Mouse (Mus musculus) stomach, embryonic 15.5 days (tissue): ENCODE data around the gene Shld2. TPM values are rescaled to one million over a fixed set of nuclear protein-coding genes. Genes with fewer than 3 reads are reported as not detected.

Experiments
- ATAC-seq: fragments of 200-750 bp; cut with Nextera tagmentation; 2 replicates; pipeline ENCODE4 v1.8.0; 2017; ENCODE audit warnings: low read depth, moderate number of reproducible peaks, moderate TSS enrichment; ENCODE audit not compliant: insufficient read depth, low FRiP score
- H3K27ac ChIP-seq: fragments of 300-500 bp; sonication (generic); 2 replicates; pipeline ENCODE4 v1.5.1; 2015; ENCODE audit warnings: mild to moderate bottlenecking, inconsistent platforms
- H3K27me3 ChIP-seq: fragments of 300-500 bp; sonication (generic); replicated peaks from 2 replicates; pipeline ENCODE4 v1.6.1; 2015; ENCODE audit warnings: inconsistent platforms
- H3K36me3 ChIP-seq: fragments of 300-500 bp; sonication (generic); 2 replicates; pipeline ENCODE4 v1.6.1; 2015; ENCODE audit warnings: inconsistent platforms
- H3K4me1 ChIP-seq: fragments of 300-500 bp; sonication (generic); 2 replicates; pipeline ENCODE4 v1.6.1; 2015; ENCODE audit warnings: inconsistent platforms
- H3K4me2 ChIP-seq: fragments of 300-500 bp; sonication (generic); 2 replicates; pipeline ENCODE4 v1.6.1; 2015; ENCODE audit warnings: mild to moderate bottlenecking, inconsistent platforms
- H3K4me3 ChIP-seq: fragments of 300-500 bp; sonication (generic); replicated peaks from 2 replicates; pipeline ENCODE4 v1.5.1; 2015; ENCODE audit warnings: inconsistent platforms
- H3K9ac ChIP-seq: fragments of 300-500 bp; sonication (generic); 2 replicates; pipeline ENCODE4 v1.6.1; 2015; ENCODE audit warnings: inconsistent platforms
- H3K9me3 ChIP-seq: fragments of 300-500 bp; sonication (generic); 2 replicates; pipeline ENCODE4 v1.6.1; 2016; ENCODE audit warnings: inconsistent platforms
- WGBS: fragments of 180-500 bp; shearing (Covaris S2); methylation state at CpG from one replicate; pipeline ENCODE4 v1.1.7; 2015; 5-methylcytosine and 5-hydroxymethylcytosine counted together
- polyA plus RNA-seq: library from polyadenylated mRNA; unstranded; fragments of >200 nt; fragmentation: Nextera tagmentation; extraction: Ambion mirVana; gene quantifications from 2 replicates; pipeline ENCODE4 v1.2.1, GENCODE M21; 2015

Shld2 gene
- polyA plus RNA-seq, 1 experiment from 2014 or later: 7.7 TPM

- Histone ChIP-seq H3K9me3 (no peaks in the 10 kb centered on the region), H3K4me2 (no peak overlapping the region), H3K36me3 (peaks cover 14% of the 10 kb centered on the region), H3K27me3 (no peaks in the 10 kb centered on the region), H3K4me1 (no peaks in the 10 kb centered on the region), H3K9ac (no peak overlapping the region), H3K27ac (no peak overlapping the region), H3K4me3 (no peak overlapping the region)
- WGBS: 57% methylated on average over 12 of the region's 12 CpGs
- no peak for ATAC-seq
These were observed 35.7 kb upstream of the Shld2 start for GRCm38 (mm10) chr14:34345771-34346566.

GRCm38 (mm10) chr14:34344361-34344760 is 34.1 kb upstream of the Shld2 start:
- Histone ChIP-seq H3K9ac (no peak overlapping the region), H3K4me3 (no peak overlapping the region), H3K4me2 (no peak overlapping the region), H3K4me1 (no peaks in the 10 kb centered on the region), H3K9me3 (no peaks in the 10 kb centered on the region), H3K27me3 (no peaks in the 10 kb centered on the region), H3K27ac (no peak overlapping the region), H3K36me3 (peaks cover 16% of the 10 kb centered on the region)
- no peak for ATAC-seq
- 78% methylated on average over 5 of the region's 5 CpGs for WGBS

- peaks cover 18% of the 10 kb centered on the region for H3K36me3 ChIP-seq
- no peak overlapping the region for H3K27ac ChIP-seq
- 83% methylated on average over 4 of the region's 4 CpGs for WGBS
- no peak overlapping the region for H3K4me3 ChIP-seq
- H3K27me3 ChIP-seq: no peaks in the 10 kb centered on the region
- no peaks in the 10 kb centered on the region for H3K9me3 ChIP-seq
- no peak for ATAC-seq
- no peak overlapping the region for H3K4me2 ChIP-seq
- no peak overlapping the region for H3K9ac ChIP-seq
- H3K4me1 ChIP-seq: no peaks in the 10 kb centered on the region
These were observed 32.8 kb upstream of the Shld2 start for GRCm38 (mm10) chr14:34343078-34343477.

- no peaks in the 10 kb centered on the region for H3K4me1 ChIP-seq
- no peak overlapping the region for H3K4me2 ChIP-seq
- H3K9me3 ChIP-seq: no peaks in the 10 kb centered on the region
- no peaks in the 10 kb centered on the region for H3K27me3 ChIP-seq
- no peak overlapping the region for H3K9ac ChIP-seq
- no peak for ATAC-seq
- WGBS: 79% methylated on average over 4 of the region's 4 CpGs
- no peak overlapping the region for H3K4me3 ChIP-seq
- no peak overlapping the region for H3K27ac ChIP-seq
- H3K36me3 ChIP-seq: peaks cover 24% of the 10 kb centered on the region
These were observed 31.7 kb upstream of the Shld2 start for GRCm38 (mm10) chr14:34341993-34342392.

GRCm38 (mm10) chr14:34339446-34339845 is 29.2 kb upstream of the Shld2 start:
- H3K36me3 ChIP-seq: peaks cover 40% of the 10 kb centered on the region
- 68% methylated on average over 1 of the region's 1 CpGs for WGBS
- H3K27me3 ChIP-seq: no peaks in the 10 kb centered on the region
- H3K4me2 ChIP-seq: no peak overlapping the region
- H3K4me1 ChIP-seq: no peaks in the 10 kb centered on the region
- ATAC-seq: no peak
- no peak overlapping the region for H3K4me3 ChIP-seq
- H3K9me3 ChIP-seq: no peaks in the 10 kb centered on the region
- no peak overlapping the region for H3K27ac ChIP-seq
- H3K9ac ChIP-seq: no peak overlapping the region

- no peak for ATAC-seq
- Histone ChIP-seq H3K4me2 (no peak overlapping the region), H3K36me3 (peaks cover 52% of the 10 kb centered on the region), H3K27me3 (no peaks in the 10 kb centered on the region), H3K4me3 (no peak overlapping the region), H3K9ac (no peak overlapping the region), H3K4me1 (no peaks in the 10 kb centered on the region), H3K9me3 (no peaks in the 10 kb centered on the region), H3K27ac (no peak overlapping the region)
- 85% methylated on average over 5 of the region's 5 CpGs for WGBS
These were observed 22.2 kb upstream of the Shld2 start for GRCm38 (mm10) chr14:34332476-34332875.

GRCm38 (mm10) chr14:34331886-34332285 is 21.6 kb upstream of the Shld2 start:
- Histone ChIP-seq H3K4me2 (no peak overlapping the region), H3K9me3 (no peaks in the 10 kb centered on the region), H3K9ac (no peak overlapping the region), H3K27ac (no peak overlapping the region), H3K4me1 (no peaks in the 10 kb centered on the region), H3K36me3 (peaks cover 48% of the 10 kb centered on the region), H3K4me3 (no peak overlapping the region), H3K27me3 (no peaks in the 10 kb centered on the region)
- ATAC-seq: no peak
- WGBS: 88% methylated on average over 3 of the region's 3 CpGs

- Histone ChIP-seq H3K27ac (no peak overlapping the region), H3K9ac (no peak overlapping the region), H3K9me3 (no peaks in the 10 kb centered on the region), H3K27me3 (no peaks in the 10 kb centered on the region), H3K4me1 (no peaks in the 10 kb centered on the region), H3K4me2 (no peak overlapping the region), H3K36me3 (peaks cover 39% of the 10 kb centered on the region), H3K4me3 (no peak overlapping the region)
- ATAC-seq: no peak
- WGBS: 91% methylated on average over 9 of the region's 9 CpGs
These were observed 20.4 kb upstream of the Shld2 start for GRCm38 (mm10) chr14:34330657-34331158.

- Histone ChIP-seq H3K27ac (no peak overlapping the region), H3K4me2 (no peak overlapping the region), H3K4me3 (no peak overlapping the region), H3K36me3 (peaks cover 23% of the 10 kb centered on the region), H3K9me3 (no peaks in the 10 kb centered on the region), H3K27me3 (no peaks in the 10 kb centered on the region), H3K4me1 (no peaks in the 10 kb centered on the region), H3K9ac (no peak overlapping the region)
- 57% methylated on average over 1 of the region's 1 CpGs for WGBS
- no peak for ATAC-seq
These were observed 17.3 kb upstream of the Shld2 start for GRCm38 (mm10) chr14:34327618-34328017.

GRCm38 (mm10) chr14:34326606-34327005 is 16.3 kb upstream of the Shld2 start:
- H3K4me3 ChIP-seq: no peak overlapping the region
- H3K4me2 ChIP-seq: no peak overlapping the region
- H3K4me1 ChIP-seq: no peaks in the 10 kb centered on the region
- WGBS: 87% methylated on average over 3 of the region's 3 CpGs
- H3K36me3 ChIP-seq: peaks cover 23% of the 10 kb centered on the region
- H3K9ac ChIP-seq: no peak overlapping the region
- H3K27me3 ChIP-seq: no peaks in the 10 kb centered on the region
- H3K27ac ChIP-seq: no peak overlapping the region
- ATAC-seq: no peak
- no peaks in the 10 kb centered on the region for H3K9me3 ChIP-seq

- no peak overlapping the region for H3K4me3 ChIP-seq
- 93% methylated on average over 5 of the region's 5 CpGs for WGBS
- 0 out of 2 replicates have a peak, but pooled peaks cover 2% of the 10 kb centered on the region for H3K36me3 ChIP-seq
- no peaks in the 10 kb centered on the region for H3K4me1 ChIP-seq
- H3K27ac ChIP-seq: no peak overlapping the region
- H3K9ac ChIP-seq: no peak overlapping the region
- no peaks in the 10 kb centered on the region for H3K27me3 ChIP-seq
- ATAC-seq: no peak
- H3K4me2 ChIP-seq: no peak overlapping the region
- H3K9me3 ChIP-seq: no peaks in the 10 kb centered on the region
These were observed 13.3 kb upstream of the Shld2 start for GRCm38 (mm10) chr14:34323576-34324085.

GRCm38 (mm10) chr14:34318113-34318512 is 7.8 kb upstream of the Shld2 start:
- no peak for ATAC-seq
- H3K4me3 ChIP-seq: no peak overlapping the region
- H3K4me1 ChIP-seq: peaks cover 10% of the 10 kb centered on the region; the same call in 1 of the 2 replicates

More at GRCm38 (mm10) chr14:34318113-34318512, 7.8 kb upstream of the Shld2 start:
- Histone ChIP-seq H3K27me3 (no peaks in the 10 kb centered on the region), H3K27ac (no peak overlapping the region), H3K9me3 (no peaks in the 10 kb centered on the region), H3K9ac (no peak overlapping the region), H3K4me2 (no peak overlapping the region), H3K36me3 (no peaks in the 10 kb centered on the region)
